Mouse (Mus musculus) spleen, adult 2 months (tissue): ENCODE measurements around the gene Mms19. TPM values are rescaled to one million over a fixed set of nuclear protein-coding genes. Genes with fewer than 3 reads are reported as not detected.

Experiments used
- DNase-seq, 2 experiments: peaks; one replicate each; pipeline versions ENCODE4 v3.0.0 to v3.0.0-alpha.2; 2012 to 2021; ENCODE audit warnings: low spot score in 2 of 2, low read depth in 1 of 2
- H3K27ac ChIP-seq: fragments of 200-500 bp; 2 replicates; pipeline ENCODE4 v1.5.1; 2012; ENCODE audit warnings: low read length, inconsistent platforms; ENCODE audit not compliant: insufficient read depth
- H3K27me3 ChIP-seq: fragments of 200-500 bp; 2 replicates; pipeline ENCODE4 v1.6.1; 2012; ENCODE audit warnings: mild to moderate bottlenecking, moderate library complexity, low read length, inconsistent platforms; ENCODE audit not compliant: control insufficient read depth, insufficient read depth
- H3K36me3 ChIP-seq: fragments of 200-500 bp; 2 replicates; pipeline ENCODE4 v1.6.1; 2012; ENCODE audit warnings: mild to moderate bottlenecking, low read length, inconsistent platforms; ENCODE audit not compliant: control insufficient read depth, insufficient read depth
- H3K4me1 ChIP-seq: fragments of 200-500 bp; 2 replicates; pipeline ENCODE4 v1.6.1; 2011; ENCODE audit warnings: inconsistent platforms; ENCODE audit not compliant: control insufficient read depth, insufficient read depth, insufficient read length
- H3K4me3 ChIP-seq: fragments of 200-500 bp; 2 replicates; pipeline ENCODE4 v1.5.1; 2011; ENCODE audit warnings: mild to moderate bottlenecking, inconsistent platforms; ENCODE audit not compliant: insufficient read depth, insufficient read length; ENCODE audit errors: extremely low read depth
- CTCF ChIP-seq: fragments of 200-500 bp; IDR thresholded peaks from 2 replicates; pipeline ENCODE4 v1.5.1; 2011; ENCODE audit warnings: mild to moderate bottlenecking, inconsistent platforms; ENCODE audit not compliant: insufficient read depth, insufficient read length, insufficient replicate concordance; ENCODE audit errors: extremely low read depth
- POLR2A ChIP-seq: fragments of 200-500 bp; IDR thresholded peaks from 2 replicates; pipeline ENCODE4 v1.6.1; 2011; ENCODE audit warnings: low read depth, low read length, inconsistent platforms
- WGBS: fragments of 180-500 bp; shearing (Covaris S2); methylation state at CpG from one replicate; pipeline ENCODE4 v1.1.7; 2018; 5-methylcytosine and 5-hydroxymethylcytosine counted together
- polyA plus RNA-seq: library from polyadenylated mRNA; depleted of rRNA; stranded (reverse); fragments of >200 nt; gene quantifications from 2 replicates; pipeline ENCODE4 v1.2.3, GENCODE M21; 2012

The Mms19 gene
- polyA plus RNA-seq, 1 experiment: 64.6 TPM

- Histone ChIP-seq H3K36me3 (no peaks in the 10 kb centered on the region), H3K27me3 (no peaks in the 10 kb centered on the region), H3K4me1 (no peaks in the 10 kb centered on the region; the same call in 1 of the 2 replicates), H3K27ac (peak overlapping the region; percentile 48; the same call in 1 of the 2 replicates), H3K4me3 (no peak overlapping the region)
- DNase-seq: no peak
- 78% methylated on average over 4 of the region's 4 CpGs for WGBS
- TF ChIP-seq POLR2A (no peak), CTCF (no peak)
Measured at GRCm38 (mm10) chr19:41999688-42000283, 18.8 kb upstream of the Mms19 start.

GRCm38 (mm10) chr19:41998770-41999548, 18.0 kb upstream of the Mms19 start:
- no peak for DNase-seq
- Histone ChIP-seq H3K27me3 (no peaks in the 10 kb centered on the region), H3K36me3 (no peaks in the 10 kb centered on the region), H3K27ac (no peak overlapping the region), H3K4me3 (no peak overlapping the region), H3K4me1 (no peaks in the 10 kb centered on the region; the same call in 1 of the 2 replicates)
- TF ChIP-seq POLR2A: no peak
- no peak for TF ChIP-seq CTCF
- WGBS: 90% methylated on average over 9 of the region's 9 CpGs

- no peaks in the 10 kb centered on the region; the same call in 1 of the 2 replicates for H3K4me1 ChIP-seq
- TF ChIP-seq POLR2A (no peak), CTCF (no peak)
- H3K36me3 ChIP-seq: no peaks in the 10 kb centered on the region
- H3K27ac ChIP-seq: no peak overlapping the region
- no peak for DNase-seq
- WGBS: 92% methylated on average over 10 of the region's 10 CpGs
- H3K27me3 ChIP-seq: no peaks in the 10 kb centered on the region
- no peak overlapping the region for H3K4me3 ChIP-seq
Measured at GRCm38 (mm10) chr19:41997090-41997489, 16.1 kb upstream of the Mms19 start.

GRCm38 (mm10) chr19:41995483-41995882, 14.5 kb upstream of the Mms19 start:
- no peaks in the 10 kb centered on the region for H3K27me3 ChIP-seq
- TF ChIP-seq POLR2A (no peak), CTCF (no peak)
- no peak overlapping the region for H3K4me3 ChIP-seq
- no peak overlapping the region for H3K27ac ChIP-seq
- 92% methylated on average over 1 of the region's 1 CpGs for WGBS
- no peaks in the 10 kb centered on the region; the same call in 1 of the 2 replicates for H3K4me1 ChIP-seq
- H3K36me3 ChIP-seq: no peaks in the 10 kb centered on the region
- no peak for DNase-seq

GRCm38 (mm10) chr19:41994023-41994422, 13.1 kb upstream of the Mms19 start:
- WGBS: 91% methylated on average over 7 of the region's 7 CpGs
- Histone ChIP-seq H3K36me3 (no peaks in the 10 kb centered on the region), H3K4me3 (no peak overlapping the region), H3K27ac (no peak overlapping the region), H3K4me1 (no peaks in the 10 kb centered on the region; the same call in 1 of the 2 replicates), H3K27me3 (no peaks in the 10 kb centered on the region)
- TF ChIP-seq POLR2A (no peak), CTCF (no peak)
- no peak for DNase-seq

- DNase-seq: no peak
- 86% methylated on average over 6 of the region's 6 CpGs for WGBS
- TF ChIP-seq POLR2A: no peak
- TF ChIP-seq CTCF: no peak
- Histone ChIP-seq H3K4me3 (no peak overlapping the region), H3K27ac (no peak overlapping the region), H3K27me3 (no peaks in the 10 kb centered on the region), H3K4me1 (no peaks in the 10 kb centered on the region), H3K36me3 (no peaks in the 10 kb centered on the region)
Measured at GRCm38 (mm10) chr19:41993484-41993883, 12.5 kb upstream of the Mms19 start.

- Histone ChIP-seq H3K4me1 (no peaks in the 10 kb centered on the region), H3K4me3 (no peak overlapping the region), H3K27me3 (no peaks in the 10 kb centered on the region), H3K27ac (no peak overlapping the region), H3K36me3 (no peaks in the 10 kb centered on the region)
- TF ChIP-seq CTCF (no peak), POLR2A (no peak)
- 81% methylated on average over 2 of the region's 2 CpGs for WGBS
- DNase-seq: no peak
Measured at GRCm38 (mm10) chr19:41992971-41993370, 12.0 kb upstream of the Mms19 start.
